Mouse (Mus musculus): ENCODE results near the gene Tctn1.
"Not testable (repeated sequence)": the region's sequence is repeated elsewhere in the genome, so short reads cannot be mapped to it uniquely, and the experiment has no call there.

- not testable (repeated sequence) for TF ChIP-seq CTCF (IDR thresholded peaks at IDR 0.05; ENCODE audit: low read depth, low read length); GATA2 (IDR thresholded peaks at IDR 0.05; ENCODE audit: borderline replicate concordance, low read depth, low read length); TAL1 (conservative IDR thresholded peaks at IDR 0.05; ENCODE audit: low read depth, low read length); GATA1 (IDR thresholded peaks at IDR 0.05; ENCODE audit: borderline replicate concordance, low read length)
Measured at GRCm38 (mm10) chr5:122212820-122213219, 51.4 kb downstream of the Tctn1 start.
